In the genomic region with DNA sequence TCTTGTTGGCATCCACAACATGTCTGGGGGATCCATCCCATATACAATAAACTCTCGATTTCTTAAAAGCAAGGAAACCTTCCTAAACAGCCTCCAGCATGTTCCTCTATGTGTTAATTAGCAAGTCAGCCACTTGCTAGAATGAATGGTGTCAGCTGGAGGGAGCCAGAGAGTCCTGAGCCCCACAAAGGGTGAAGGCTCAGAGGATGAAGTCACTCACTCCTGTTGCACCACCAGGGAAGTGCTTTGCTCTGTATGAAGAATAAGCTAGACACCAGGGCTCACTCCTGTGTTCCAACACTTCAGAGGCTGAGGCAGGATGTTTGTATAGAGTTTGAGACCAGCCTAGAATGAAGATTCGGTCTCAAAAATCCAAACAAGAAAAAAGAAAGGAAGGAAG, we compare ENCODE assay signal across 9 mouse cellular contexts. TPM values are rescaled to one million over a fixed set of nuclear protein-coding genes. Genes with fewer than 3 reads are reported as not detected.
DNase-seq lines count a peak whose midpoint lies in the region; ATAC-seq and TF ChIP-seq lines count a peak whose summit lies in the region.
"Had no signal": no experiment of that assay in that cellular context is flagged by ENCODE, and none has a peak within 500 bp of the region (broad histone marks: within the 10 kb centered on the region; RNA-seq: fewer than 3 reads in every experiment).

No protein-coding gene starts in this region.

- no peak overlapping the region for H3K27ac ChIP-seq in hindbrain, postnatal 0 days
- H3K27ac ChIP-seq in hindbrain, embryonic 12.5 days: no peak overlapping the region
- H3K27ac ChIP-seq in lung, embryonic 15.5 days: peak overlapping the region; percentile 86; the same call in 1 of the 2 replicates
- no peak overlapping the region for H3K27ac ChIP-seq in hindbrain, embryonic 16.5 days (ENCODE audit: low read depth, low read length)
- H3K27ac ChIP-seq: hindbrain, embryonic 14.5 days had no signal

- ATAC-seq in hindbrain, postnatal 0 days: no peak
- no peak for ATAC-seq in hindbrain, embryonic 12.5 days (ENCODE audit: low FRiP score)
- ATAC-seq in lung, embryonic 15.5 days (ENCODE audit: borderline replicate concordance, extremely low read depth, low FRiP score, low TSS enrichment): no peak
- ATAC-seq in hindbrain, embryonic 16.5 days: no peak

- peak; percentile 54 for TF ChIP-seq CTCF in hindbrain, postnatal 0 days (IDR thresholded peaks at IDR 0.05; ENCODE audit: low read depth)

- H3K36me3 ChIP-seq in hindbrain, postnatal 0 days (ENCODE audit: insufficient read depth, low read length): no peaks in the 10 kb centered on the region
- no peaks in the 10 kb centered on the region for H3K36me3 ChIP-seq in hindbrain, embryonic 12.5 days
- H3K36me3 ChIP-seq in lung, embryonic 15.5 days: no peaks in the 10 kb centered on the region
- H3K36me3 ChIP-seq in hindbrain, embryonic 16.5 days (ENCODE audit: control insufficient read depth, insufficient read depth, low read length): no peaks in the 10 kb centered on the region

- no peak overlapping the region for H3K4me2 ChIP-seq in hindbrain, postnatal 0 days (ENCODE audit: low read depth, low read length)
- no peak overlapping the region for H3K4me2 ChIP-seq in hindbrain, embryonic 12.5 days (replicated peaks)
- H3K4me2 ChIP-seq in lung, embryonic 15.5 days: no peak overlapping the region
- H3K4me2 ChIP-seq in hindbrain, embryonic 16.5 days (ENCODE audit: low read length): no peak overlapping the region
- H3K4me2 ChIP-seq: hindbrain, embryonic 14.5 days had no signal

- no peak overlapping the region for H3K9ac ChIP-seq in hindbrain, postnatal 0 days (replicated peaks; ENCODE audit: low read length)
- H3K9ac ChIP-seq in hindbrain, embryonic 12.5 days: no peak overlapping the region
- no peak overlapping the region for H3K9ac ChIP-seq in lung, embryonic 15.5 days
- no peak overlapping the region for H3K9ac ChIP-seq in hindbrain, embryonic 16.5 days (ENCODE audit: low read depth, low read length)
- H3K9ac ChIP-seq: hindbrain, embryonic 14.5 days had no signal

- peaks cover 3% of the 10 kb centered on the region; the same call in 1 of the 2 replicates for H3K4me1 ChIP-seq in hindbrain, postnatal 0 days (ENCODE audit: insufficient read depth, low read length)
- peaks cover 20% of the 10 kb centered on the region for H3K4me1 ChIP-seq in hindbrain, embryonic 12.5 days
- H3K4me1 ChIP-seq in lung, embryonic 15.5 days: peaks cover 23% of the 10 kb centered on the region
- H3K4me1 ChIP-seq in hindbrain, embryonic 16.5 days (ENCODE audit: control insufficient read depth, insufficient read depth, low read depth, low read length): peaks cover 16% of the 10 kb centered on the region

- WGBS in hindbrain, postnatal 0 days: 54% methylated on average over 2 of the region's 2 CpGs
- WGBS in hindbrain, embryonic 12.5 days: 74% methylated on average over 2 of the region's 2 CpGs
- WGBS in lung, embryonic 15.5 days: 37% methylated on average over 2 of the region's 2 CpGs
- WGBS in hindbrain, embryonic 16.5 days: 69% methylated on average over 2 of the region's 2 CpGs

- H3K4me3 ChIP-seq in hindbrain, postnatal 0 days (ENCODE audit: low read length): no peak overlapping the region
- H3K4me3 ChIP-seq in hindbrain, embryonic 12.5 days: no peak overlapping the region
- H3K4me3 ChIP-seq in lung, embryonic 15.5 days: no peak overlapping the region
- H3K4me3 ChIP-seq in hindbrain, embryonic 16.5 days (ENCODE audit: low read length): no peak overlapping the region

- H3K9me3 ChIP-seq in hindbrain, postnatal 0 days (ENCODE audit: low read length): no peaks in the 10 kb centered on the region
- no peaks in the 10 kb centered on the region for H3K9me3 ChIP-seq in hindbrain, embryonic 12.5 days (replicated peaks)
- H3K9me3 ChIP-seq in lung, embryonic 15.5 days: no peaks in the 10 kb centered on the region
- no peaks in the 10 kb centered on the region for H3K9me3 ChIP-seq in hindbrain, embryonic 16.5 days (ENCODE audit: control insufficient read depth, low read length)

- no peaks in the 10 kb centered on the region for H3K27me3 ChIP-seq in hindbrain, postnatal 0 days (ENCODE audit: insufficient read depth, low read length)
- H3K27me3 ChIP-seq in hindbrain, embryonic 12.5 days: peaks cover 5% of the 10 kb centered on the region; the same call in 1 of the 2 replicates
- no peaks in the 10 kb centered on the region for H3K27me3 ChIP-seq in lung, embryonic 15.5 days
- H3K27me3 ChIP-seq in hindbrain, embryonic 16.5 days (replicated peaks; ENCODE audit: control insufficient read depth, insufficient read depth, low read length): no peaks in the 10 kb centered on the region

- peak; percentile 34 for DNase-seq in hindbrain, postnatal 0 days (ENCODE audit: low spot score)
- DNase-seq in ES-CJ7 (ENCODE audit: low read depth, low spot score): peak; percentile 43
- peak; percentile 68 for DNase-seq in brain, adult 2 months (ENCODE audit: low read depth, low spot score)
- no peak for DNase-seq in urinary bladder, postnatal 36 days (ENCODE audit: low spot score in 2 of 2)
- no peak for DNase-seq in frontal cortex, postnatal 25 days (ENCODE audit: low spot score in 2 of 2)

RNA-seq across cellular contexts. Expression of gene Atp11a, which starts 1.5 kb away (rescaled TPM):
- total RNA-seq in hindbrain, postnatal 0 days (2014; rRNA removed): 35.2 and 48.8 TPM in 2 replicates
- 12.5 and 12.9 TPM in 2 replicates for polyA plus RNA-seq in hindbrain, postnatal 0 days (2015; fragmentation: Nextera tagmentation; extraction: Ambion mirVana)
- 15.3 and 17.6 TPM in 2 replicates for polyA plus RNA-seq in hindbrain, embryonic 12.5 days (2016; fragmentation: Nextera tagmentation; extraction: Ambion mirVana)
- 16.8 and 21.8 TPM in 2 replicates for polyA plus RNA-seq in lung, embryonic 15.5 days (2015; fragmentation: Nextera tagmentation; extraction: Ambion mirVana)
- polyA plus RNA-seq in hindbrain, embryonic 16.5 days (2015; fragmentation: Nextera tagmentation; extraction: Ambion mirVana): 8.9 and 9.5 TPM in 2 replicates

Comparison
In these comparisons a context has a peak if more than half of its experiments do, and no peak if none do; other contexts are left out.
1. DNase-seq: peak in hindbrain, postnatal 0 days (single experiment), ES-CJ7 (single experiment) and brain, adult 2 months (single experiment); none in urinary bladder, postnatal 36 days (0 of 2) and frontal cortex, postnatal 25 days (0 of 2).